Mouse (Mus musculus): ENCODE measurements around the gene Fbxw21. TPM values are rescaled to one million over a fixed set of nuclear protein-coding genes. Genes with fewer than 3 reads are reported as not detected.
"Not testable (repeated sequence)": the region's sequence is repeated elsewhere in the genome, so short reads cannot be mapped to it uniquely, and the experiment has no call there.

The Fbxw21 gene
- total RNA-seq (2017) = not detected in 3 replicates

- ATAC-seq (replicated peaks; ENCODE audit: insufficient number of reproducible peaks, low FRiP score, low TSS enrichment, poor library complexity, severe bottlenecking) = no peak
Measured at GRCm38 (mm10) chr9:109161941-109162340, at the start of gene Fbxw21. Gene Fbxw21 (minus strand): TSS chr9:109162041.

- ATAC-seq (replicated peaks; ENCODE audit: insufficient number of reproducible peaks, low FRiP score, low TSS enrichment, poor library complexity, severe bottlenecking) = not testable (repeated sequence)
Measured at GRCm38 (mm10) chr9:109201347-109201746, 39.5 kb upstream of the Fbxw21 start.

GRCm38 (mm10) chr9:109200349-109200748 lies 38.5 kb upstream of the Fbxw21 start:
- 0 out of 2 replicates have a peak, but pooled peaks have one; percentile 35 for ATAC-seq (replicated peaks; ENCODE audit: insufficient number of reproducible peaks, low FRiP score, low TSS enrichment, poor library complexity, severe bottlenecking)

GRCm38 (mm10) chr9:109199353-109199752 lies 37.5 kb upstream of the Fbxw21 start:
- ATAC-seq (replicated peaks; ENCODE audit: insufficient number of reproducible peaks, low FRiP score, low TSS enrichment, poor library complexity, severe bottlenecking) = no peak

- not testable (repeated sequence) for ATAC-seq (replicated peaks; ENCODE audit: insufficient number of reproducible peaks, low FRiP score, low TSS enrichment, poor library complexity, severe bottlenecking)
Measured at GRCm38 (mm10) chr9:109195875-109196274, 34.0 kb upstream of the Fbxw21 start, which contains the start of gene Fbxw13. Gene Fbxw13 (minus strand): TSS chr9:109195975.

- no peak for ATAC-seq (replicated peaks; ENCODE audit: insufficient number of reproducible peaks, low FRiP score, low TSS enrichment, poor library complexity, severe bottlenecking)
Measured at GRCm38 (mm10) chr9:109177208-109177607, 15.4 kb upstream of the Fbxw21 start.

GRCm38 (mm10) chr9:109176301-109176700 lies 14.5 kb upstream of the Fbxw21 start:
- no peak for ATAC-seq (replicated peaks; ENCODE audit: insufficient number of reproducible peaks, low FRiP score, low TSS enrichment, poor library complexity, severe bottlenecking)

- no peak for ATAC-seq (replicated peaks; ENCODE audit: insufficient number of reproducible peaks, low FRiP score, low TSS enrichment, poor library complexity, severe bottlenecking)
Measured at GRCm38 (mm10) chr9:109167316-109167715, 5.5 kb upstream of the Fbxw21 start.

GRCm38 (mm10) chr9:109140414-109140813 lies 21.4 kb downstream of the Fbxw21 start:
- not testable (repeated sequence) for ATAC-seq (replicated peaks; ENCODE audit: insufficient number of reproducible peaks, low FRiP score, low TSS enrichment, poor library complexity, severe bottlenecking)

- no peak for ATAC-seq (replicated peaks; ENCODE audit: insufficient number of reproducible peaks, low FRiP score, low TSS enrichment, poor library complexity, severe bottlenecking)
Measured at GRCm38 (mm10) chr9:109130076-109130475, 31.8 kb downstream of the Fbxw21 start.

GRCm38 (mm10) chr9:109128211-109128610 lies 33.6 kb downstream of the Fbxw21 start:
- ATAC-seq (replicated peaks; ENCODE audit: insufficient number of reproducible peaks, low FRiP score, low TSS enrichment, poor library complexity, severe bottlenecking) = no peak

GRCm38 (mm10) chr9:109127076-109127475 lies 34.8 kb downstream of the Fbxw21 start:
- no peak for ATAC-seq (replicated peaks; ENCODE audit: insufficient number of reproducible peaks, low FRiP score, low TSS enrichment, poor library complexity, severe bottlenecking)

- no peak for ATAC-seq (replicated peaks; ENCODE audit: insufficient number of reproducible peaks, low FRiP score, low TSS enrichment, poor library complexity, severe bottlenecking)
Measured at GRCm38 (mm10) chr9:109125481-109125880, 36.4 kb downstream of the Fbxw21 start.

GRCm38 (mm10) chr9:109125043-109125442 lies 36.8 kb downstream of the Fbxw21 start:
- no peak for ATAC-seq (replicated peaks; ENCODE audit: insufficient number of reproducible peaks, low FRiP score, low TSS enrichment, poor library complexity, severe bottlenecking)

- ATAC-seq (replicated peaks; ENCODE audit: insufficient number of reproducible peaks, low FRiP score, low TSS enrichment, poor library complexity, severe bottlenecking) = peak; percentile 45; the same call in 1 of the 2 replicates
Measured at GRCm38 (mm10) chr9:109124164-109124563, 37.7 kb downstream of the Fbxw21 start.

GRCm38 (mm10) chr9:109123266-109123665 lies 38.6 kb downstream of the Fbxw21 start:
- peak; percentile 14; the same call in 1 of the 2 replicates for ATAC-seq (replicated peaks; ENCODE audit: insufficient number of reproducible peaks, low FRiP score, low TSS enrichment, poor library complexity, severe bottlenecking)

- no peak for ATAC-seq (replicated peaks; ENCODE audit: insufficient number of reproducible peaks, low FRiP score, low TSS enrichment, poor library complexity, severe bottlenecking)
Measured at GRCm38 (mm10) chr9:109122553-109123085, 39.2 kb downstream of the Fbxw21 start.

- no peak for ATAC-seq (replicated peaks; ENCODE audit: insufficient number of reproducible peaks, low FRiP score, low TSS enrichment, poor library complexity, severe bottlenecking)
Measured at GRCm38 (mm10) chr9:109120956-109121355, 40.9 kb downstream of the Fbxw21 start.

- ATAC-seq (replicated peaks; ENCODE audit: insufficient number of reproducible peaks, low FRiP score, low TSS enrichment, poor library complexity, severe bottlenecking) = no peak
Measured at GRCm38 (mm10) chr9:109119571-109119970, 42.3 kb downstream of the Fbxw21 start.

- ATAC-seq (replicated peaks; ENCODE audit: insufficient number of reproducible peaks, low FRiP score, low TSS enrichment, poor library complexity, severe bottlenecking) = no peak
Measured at GRCm38 (mm10) chr9:109118106-109118505, 43.7 kb downstream of the Fbxw21 start.

- no peak for ATAC-seq (replicated peaks; ENCODE audit: insufficient number of reproducible peaks, low FRiP score, low TSS enrichment, poor library complexity, severe bottlenecking)
Measured at GRCm38 (mm10) chr9:109116205-109116604, 45.6 kb downstream of the Fbxw21 start.

Data from monocyte, adult 5-6 weeks (primary cell).